Mouse (Mus musculus): ENCODE data around the gene Zfp354c.
A peak's percentile ranks its signal among the peaks of the same experiment; 100 is the strongest.

The Zfp354c gene

GRCm38 (mm10) chr11:50827010-50827953 lies at the start of gene Zfp354c:
Gene Zfp354c, minus strand, starts transcription at chr11:50827724.
- DNase-seq (ENCODE audit: low spot score in 2 of 2): peak; percentile 77 to 82

DNA sequence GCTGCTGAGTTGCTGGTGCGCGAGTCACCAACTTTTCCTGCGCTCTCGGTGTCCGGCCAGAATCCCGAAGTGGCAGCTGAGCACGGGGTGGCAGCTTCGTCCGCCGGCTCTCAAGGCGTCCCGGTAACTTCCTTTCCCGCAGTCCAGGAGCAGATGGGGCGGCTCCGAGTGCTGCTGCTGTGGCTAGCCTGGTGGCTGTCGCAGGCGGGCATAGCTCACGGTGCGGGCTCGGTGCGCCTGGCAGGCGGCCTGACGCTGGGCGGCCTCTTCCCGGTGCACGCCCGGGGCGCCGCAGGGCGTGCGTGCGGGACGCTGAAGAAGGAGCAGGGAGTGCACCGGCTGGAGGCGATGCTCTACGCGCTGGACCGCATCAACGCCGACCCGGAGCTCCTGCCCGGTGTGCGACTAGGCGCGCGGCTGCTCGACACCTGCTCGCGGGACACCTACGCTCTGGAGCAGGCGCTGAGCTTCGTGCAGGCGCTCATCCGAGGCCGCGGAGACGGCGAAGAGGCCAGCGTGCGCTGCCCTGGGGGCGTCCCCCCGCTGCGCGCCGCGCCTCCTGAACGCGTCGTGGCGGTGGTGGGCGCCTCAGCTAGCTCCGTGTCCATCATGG lies 23.6 kb upstream of the Zfp354c start:
- no peak for DNase-seq (ENCODE audit: low spot score in 2 of 2)

DNA sequence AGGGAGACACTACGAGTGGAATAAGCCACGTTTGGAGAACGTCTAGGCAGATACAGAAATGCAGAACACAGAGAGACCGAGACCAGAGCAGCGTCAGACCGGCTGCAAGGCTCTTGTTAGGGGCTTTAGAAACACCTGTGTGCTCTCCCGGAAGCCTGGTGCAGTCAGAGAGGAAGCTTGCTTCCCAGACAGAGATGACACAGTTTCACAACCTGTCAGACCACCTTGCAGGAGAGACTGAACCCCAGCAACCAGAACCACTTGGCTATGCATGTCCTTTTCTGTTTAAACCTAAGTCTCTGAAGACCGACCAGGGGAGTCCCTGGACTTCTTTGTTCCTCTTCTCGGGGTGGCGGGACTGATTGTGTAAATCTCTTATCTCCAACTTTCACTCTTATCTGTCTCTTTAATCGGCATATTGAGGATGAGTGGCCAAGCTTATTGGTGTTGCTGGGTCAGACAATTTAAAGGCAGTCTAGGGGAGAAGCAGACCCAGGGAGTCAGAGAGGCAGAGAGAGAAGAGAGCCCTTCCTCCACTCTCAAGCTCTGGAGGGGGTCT lies 22.7 kb upstream of the Zfp354c start, which contains the start of gene Grm6:
TSS of gene Grm6 (plus strand) at position 509 of the 559 bp plus-strand sequence.
- no peak for DNase-seq (ENCODE audit: low spot score in 2 of 2)

GRCm38 (mm10) chr11:50849310-50849709 lies 21.8 kb upstream of the Zfp354c start:
- DNase-seq (ENCODE audit: low spot score in 2 of 2): no peak

DNA sequence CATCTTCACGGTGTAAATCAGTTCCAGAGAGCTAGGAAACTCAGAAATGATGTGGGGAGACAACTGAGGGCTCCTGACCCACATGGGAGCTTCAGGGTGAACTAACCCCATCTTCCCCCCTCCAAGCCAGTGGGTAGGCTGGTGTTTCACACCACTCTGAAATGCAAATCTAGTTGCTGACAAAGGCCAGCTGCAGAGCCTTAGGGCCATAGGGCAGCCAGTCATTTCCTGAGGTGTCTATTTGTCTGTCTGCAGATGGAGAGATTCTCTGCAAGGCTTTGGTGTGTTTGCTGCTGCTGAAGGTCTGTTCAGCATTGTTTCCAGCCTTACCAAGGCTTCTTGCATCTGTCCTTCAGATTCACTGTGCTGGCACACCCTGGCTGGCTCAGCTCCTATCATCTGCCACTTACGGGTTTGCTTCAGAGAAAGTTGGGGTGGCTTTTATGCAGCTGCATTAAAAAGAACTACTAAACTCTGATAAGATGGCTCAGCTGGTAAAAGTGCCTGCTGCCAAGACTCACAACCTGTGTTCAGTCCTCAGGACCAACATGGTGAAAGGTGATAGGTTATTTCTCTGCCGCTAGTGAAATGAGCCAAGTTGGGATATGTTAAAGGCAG lies 21.1 kb upstream of the Zfp354c start:
- DNase-seq (ENCODE audit: low spot score in 2 of 2): no peak

GRCm38 (mm10) chr11:50847047-50847446 lies 19.5 kb upstream of the Zfp354c start:
- DNase-seq (ENCODE audit: low spot score in 2 of 2): no peak

DNA sequence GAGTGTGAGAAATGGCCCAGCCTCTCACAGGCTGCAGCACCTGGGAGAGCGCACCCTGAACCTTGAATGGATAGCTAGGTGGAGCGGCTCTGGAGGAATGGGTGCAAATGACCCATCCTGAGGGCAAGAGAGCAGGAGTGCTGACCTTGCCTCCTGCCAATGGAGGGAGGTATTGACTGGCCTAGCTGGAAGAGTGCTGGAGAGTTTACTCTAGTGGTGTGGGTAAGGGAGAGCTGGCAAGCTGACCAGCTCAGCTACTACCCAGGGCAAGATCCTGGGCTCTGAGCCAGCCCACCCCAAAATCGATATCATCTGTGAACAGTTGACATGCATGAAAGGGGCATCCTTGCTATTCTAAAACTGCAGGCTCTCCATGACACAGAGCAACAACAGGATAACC lies 18.4 kb upstream of the Zfp354c start:
- DNase-seq (ENCODE audit: low spot score in 2 of 2): no peak

- DNase-seq (ENCODE audit: low spot score in 2 of 2): peak; percentile 84 to 87
Observed at GRCm38 (mm10) chr11:50841023-50841735, 13.7 kb upstream of the Zfp354c start, which contains the start of gene Zfp879. Gene Zfp879, minus strand, starts transcription at chr11:50841552.

DNA sequence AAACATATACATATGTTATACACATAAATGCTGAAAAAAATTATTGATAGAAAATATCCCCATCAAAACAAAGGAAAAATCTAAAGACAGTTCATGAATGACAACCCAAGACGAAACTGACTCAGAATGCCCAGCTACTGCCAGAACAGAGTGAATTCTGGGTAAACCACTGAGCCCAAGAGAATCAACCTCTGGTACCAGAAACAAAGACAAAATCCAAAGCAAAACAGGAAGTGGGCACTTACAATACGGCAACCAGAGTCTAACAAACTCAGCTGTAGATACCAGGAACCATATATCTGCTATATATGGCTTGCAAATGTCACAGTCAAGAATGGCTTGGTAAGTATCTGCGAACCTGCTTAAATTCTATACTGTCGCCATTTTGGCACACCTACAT lies 8.2 kb upstream of the Zfp354c start:
- no peak for DNase-seq (ENCODE audit: low spot score in 2 of 2)

- no peak for DNase-seq (ENCODE audit: low spot score in 2 of 2)
Observed at GRCm38 (mm10) chr11:50826214-50826613, 1.3 kb downstream of the Zfp354c start.

- DNase-seq (ENCODE audit: low spot score in 2 of 2): no peak
Observed at GRCm38 (mm10) chr11:50814233-50814632, 13.3 kb downstream of the Zfp354c start.

DNA sequence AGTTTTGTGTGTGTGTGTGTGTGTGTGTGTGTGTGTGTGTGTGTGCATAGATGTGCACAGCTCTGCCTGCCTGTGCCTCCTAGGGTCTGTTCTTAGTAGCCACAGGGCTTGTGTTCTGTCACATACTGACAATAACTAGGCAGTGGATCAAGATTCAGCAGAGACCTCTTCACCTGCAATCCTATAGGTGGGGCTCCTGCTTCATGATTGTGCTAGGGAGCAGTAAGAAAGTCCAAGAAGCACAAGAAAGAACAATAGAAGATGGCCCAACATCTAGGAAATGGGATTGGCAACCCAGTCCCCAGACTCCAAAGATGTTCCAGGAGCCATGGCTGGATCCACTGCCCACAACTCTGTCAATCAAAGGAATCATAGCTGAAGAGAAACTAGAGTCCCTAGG lies 28.7 kb downstream of the Zfp354c start:
- no peak for DNase-seq (ENCODE audit: low spot score in 2 of 2)

- no peak for DNase-seq (ENCODE audit: low spot score in 2 of 2)
Observed at GRCm38 (mm10) chr11:50797674-50798073, 29.9 kb downstream of the Zfp354c start.

GRCm38 (mm10) chr11:50771006-50771405 lies 56.5 kb downstream of the Zfp354c start:
- DNase-seq (ENCODE audit: low spot score in 2 of 2): no peak

DNA sequence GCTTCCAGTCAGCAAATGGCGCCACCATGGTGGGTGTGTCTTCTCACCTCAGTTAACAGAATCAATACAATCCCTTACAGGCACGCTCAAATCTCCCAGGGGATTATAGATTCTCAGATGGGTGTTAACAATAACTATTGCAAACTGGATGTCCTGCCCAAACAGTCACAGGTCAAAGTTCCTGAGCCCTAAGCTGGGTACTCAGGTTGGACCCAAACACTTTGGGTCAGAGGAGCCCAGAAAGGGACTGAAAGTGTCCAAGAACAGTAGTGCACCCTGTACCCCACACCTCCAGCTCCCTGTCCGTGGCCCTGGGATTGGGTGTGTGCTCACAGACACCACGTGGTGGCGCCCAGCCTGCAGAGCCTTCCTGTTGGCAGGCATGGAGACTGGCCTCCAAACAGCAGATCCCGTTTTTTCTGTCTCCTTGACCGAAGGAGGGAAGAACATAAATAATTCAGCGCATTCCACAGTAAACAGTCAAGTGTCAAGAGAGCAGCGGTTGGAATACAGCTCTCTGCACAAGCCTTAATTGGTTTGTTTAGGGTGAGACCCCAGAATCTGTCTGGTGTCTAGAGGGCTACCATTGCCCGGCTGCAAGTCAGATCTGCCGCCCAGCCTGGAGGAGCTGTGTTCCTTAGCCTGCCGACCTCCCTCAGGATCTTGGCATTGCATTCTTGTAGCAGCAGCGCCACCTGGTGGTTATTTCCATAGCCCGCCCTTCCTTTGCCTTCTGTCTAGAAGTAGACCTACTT lies 58.4 kb downstream of the Zfp354c start:
- DNase-seq (ENCODE audit: low spot score in 2 of 2): peak; percentile 69 to 87

DNA sequence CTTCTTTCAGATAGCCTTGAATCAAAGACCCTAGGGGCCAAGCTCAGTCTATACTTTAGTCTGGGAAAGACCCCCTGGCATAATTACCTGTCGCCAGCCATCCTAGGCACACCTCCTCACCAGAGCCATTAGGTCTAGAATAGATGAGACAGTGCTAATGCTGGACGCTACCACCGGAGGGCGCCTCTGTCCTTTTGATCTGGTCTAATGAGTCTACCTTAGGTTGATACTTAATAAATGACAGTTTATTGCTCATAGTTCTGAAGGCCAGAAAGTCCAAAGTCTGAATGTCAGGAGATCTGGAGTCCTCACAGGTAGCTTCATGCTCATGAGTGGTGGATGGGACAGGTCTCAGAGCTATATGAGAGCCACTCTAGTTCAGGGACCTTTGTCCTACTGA lies 60.5 kb downstream of the Zfp354c start:
- DNase-seq (ENCODE audit: low spot score in 2 of 2): no peak

- no peak for DNase-seq (ENCODE audit: low spot score in 2 of 2)
Observed at GRCm38 (mm10) chr11:50766461-50766860, 61.1 kb downstream of the Zfp354c start.
